Mouse (Mus musculus) left cerebral cortex, adult 11 months (tissue): ENCODE measurements around the gene Slc41a1.

Experiments
- DNase-seq: peaks from one replicate; pipeline ENCODE4 v3.0.0; 2022; ENCODE audit warnings: low spot score

Slc41a1 gene

DNA sequence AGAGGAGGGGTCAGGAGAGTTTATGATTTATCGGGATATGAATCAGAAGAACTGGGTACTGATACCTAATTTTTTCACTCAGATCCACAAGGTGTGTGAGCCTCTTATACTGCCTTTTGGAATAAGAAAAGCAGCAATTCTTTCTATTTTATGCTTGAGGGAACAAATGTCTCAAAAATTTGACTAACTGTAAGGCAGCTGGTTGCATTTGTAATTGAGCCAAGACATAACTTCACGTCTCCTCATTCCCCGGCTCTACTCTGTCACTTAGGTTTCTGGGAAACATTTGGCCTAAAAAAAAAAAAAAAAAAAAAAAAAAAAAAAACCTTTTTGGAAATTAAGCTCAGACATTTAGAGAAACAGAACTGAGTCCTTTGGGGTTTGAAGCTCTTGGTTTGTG, 59.3 kb downstream of the Slc41a1 start:
- DNase-seq = no peak

DNA sequence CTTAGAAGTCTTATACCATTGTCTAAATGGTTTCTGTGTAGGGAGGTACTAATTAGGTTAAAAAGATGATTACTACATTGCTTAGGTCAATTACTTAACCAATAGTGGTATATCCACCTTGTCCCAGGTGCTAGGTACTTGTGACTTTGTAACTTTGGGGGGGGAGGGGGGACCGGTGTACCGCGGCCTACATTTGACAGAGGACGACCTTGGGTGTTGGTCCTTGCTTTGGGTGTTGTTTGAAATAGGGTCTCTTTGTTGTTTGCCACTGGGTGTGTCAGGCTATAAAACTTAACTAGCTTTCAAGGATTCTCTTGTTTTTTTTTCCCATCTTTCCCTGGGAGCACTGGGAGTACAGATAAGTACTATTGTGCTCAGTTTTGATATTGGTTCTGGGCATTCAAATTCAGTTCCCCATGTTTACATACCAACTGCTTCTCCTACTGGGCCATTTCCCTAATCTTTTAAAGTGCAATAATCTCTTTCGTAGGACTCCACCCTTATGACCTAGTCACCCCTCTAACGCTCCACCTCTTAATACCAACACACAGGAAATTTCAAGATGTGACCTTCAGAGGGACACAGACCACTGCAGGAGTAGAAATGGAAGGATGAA, 62.9 kb downstream of the Slc41a1 start:
- no peak for DNase-seq

DNA sequence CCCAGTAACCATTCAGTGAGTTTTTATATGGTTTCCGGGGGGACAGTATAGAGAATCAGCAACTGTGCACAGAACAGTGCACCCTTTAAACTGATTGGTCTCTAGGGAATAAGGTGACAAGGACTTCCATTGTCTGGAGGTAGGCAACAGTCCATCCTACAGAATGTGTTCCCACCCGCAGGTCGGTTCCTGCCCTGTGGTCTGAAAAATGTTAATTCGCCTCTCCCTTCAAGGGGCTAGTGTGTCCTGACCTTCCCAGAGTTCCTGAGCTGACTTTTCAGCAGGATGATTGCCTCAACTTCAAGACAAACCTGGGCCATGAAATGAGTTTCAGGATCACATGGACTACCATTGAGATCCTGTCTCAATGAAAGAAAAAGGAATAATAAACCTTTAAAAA, 64.1 kb downstream of the Slc41a1 start:
- no peak for DNase-seq
